Comparison of ENCODE assay signal across 19 mouse cellular contexts in the genomic region with DNA sequence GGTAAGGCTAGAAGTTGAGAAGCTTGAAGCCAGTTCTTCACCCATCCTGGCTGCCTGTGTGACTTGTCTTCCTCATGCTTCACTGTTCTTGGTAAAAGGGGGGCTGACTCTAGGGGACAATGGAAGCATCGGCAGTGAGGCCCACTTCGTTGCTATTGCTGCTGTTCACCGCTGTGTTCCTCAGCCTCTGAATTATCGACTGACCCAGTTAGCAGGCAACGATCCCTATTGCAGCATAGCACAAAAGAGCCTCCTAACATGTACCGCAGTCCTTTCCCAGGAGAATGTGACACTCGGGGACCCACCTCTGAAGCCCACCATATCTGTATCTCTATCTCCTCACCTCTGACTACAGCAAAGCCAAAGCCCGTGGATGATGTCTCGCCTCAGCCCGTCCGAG.
"Had no signal": no experiment of that assay in that cellular context is flagged by ENCODE, and none has a peak within 500 bp of the region (broad histone marks: within the 10 kb centered on the region; RNA-seq: fewer than 3 reads in every experiment).

No protein-coding gene starts in this region.

- H3K27ac ChIP-seq: heart, embryonic 10.5 days; hindbrain, embryonic 10.5 days; hindbrain, embryonic 12.5 days; hindbrain, embryonic 14.5 days; intestine, embryonic 15.5 days; layer of hippocampus, adult 2 months; limb, embryonic 13.5 days; limb, embryonic 15.5 days; liver, embryonic 12.5 days had no signal

- H3K4me3 ChIP-seq: heart, embryonic 10.5 days; heart, embryonic 12.5 days; hindbrain, embryonic 10.5 days; hindbrain, embryonic 12.5 days; intestine, embryonic 15.5 days; layer of hippocampus, adult 2 months; limb, embryonic 13.5 days; limb, embryonic 15.5 days; liver, embryonic 12.5 days had no signal

- DNase-seq: gastrocnemius, postnatal 14 days; heart, adult 18-20 months; heart, postnatal 10 days; heart, postnatal 4 days; kidney, adult 18-20 months; kidney, adult 8-10 months; kidney, postnatal 10 days; kidney, postnatal 25 days; kidney, postnatal 4 days had no signal
